Mouse (Mus musculus) stomach, postnatal 0 days (tissue): Measurements from ENCODE around the gene Cdkn1a.

ENCODE experiments used
- CTCF ChIP-seq: IDR thresholded peaks from 2 replicates; pipeline ENCODE4 v1.5.1; 2016; ENCODE audit warnings: antibody characterized with exemption, low read depth, mild to moderate bottlenecking, moderate library complexity
- EP300 ChIP-seq: optimal IDR thresholded peaks from 2 replicates; pipeline ENCODE3; 2016; ENCODE audit warnings: antibody characterized with exemption

GRCm38 (mm10) chr17:29147773-29148172 lies 57.0 kb downstream of the Cdkn1a start:
- TF ChIP-seq CTCF (no peak), EP300 (no peak)
